Mouse (Mus musculus) intestine, postnatal 0 days (tissue): ENCODE results near the gene Pcbd2. TPM values are rescaled to one million over a fixed set of nuclear protein-coding genes. Genes with fewer than 3 reads are reported as not detected.

Experiments used
- ATAC-seq: fragments of 200-750 bp; cut with Nextera tagmentation; 2 replicates; pipeline ENCODE4 v1.8.0; 2017; ENCODE audit warnings: mild to moderate bottlenecking, moderate TSS enrichment, moderate library complexity
- H3K27ac ChIP-seq: fragments of 300-500 bp; sonication (generic); 2 replicates; pipeline ENCODE4 v1.5.1; 2014; ENCODE audit warnings: mild to moderate bottlenecking, low read depth, low read length, moderate library complexity
- H3K27me3 ChIP-seq: fragments of 300-500 bp; sonication (generic); replicated peaks from 2 replicates; pipeline ENCODE4 v1.6.1; 2014; ENCODE audit warnings: low read length, mixed read lengths; ENCODE audit not compliant: control insufficient read depth, insufficient read depth
- H3K36me3 ChIP-seq: fragments of 300-500 bp; sonication (generic); 2 replicates; pipeline ENCODE4 v1.6.1; 2014; ENCODE audit warnings: mild to moderate bottlenecking, moderate library complexity; ENCODE audit not compliant: control insufficient read depth, insufficient read depth
- H3K4me1 ChIP-seq: fragments of 300-500 bp; sonication (generic); replicated peaks from 2 replicates; pipeline ENCODE4 v1.6.1; 2014; ENCODE audit warnings: antibody characterized with exemption, low read length, mixed read lengths; ENCODE audit not compliant: control insufficient read depth, insufficient read depth
- H3K4me2 ChIP-seq: fragments of 300-500 bp; sonication (generic); replicated peaks from 2 replicates; pipeline ENCODE4 v1.6.1; 2014; ENCODE audit warnings: low read depth, mild to moderate bottlenecking, moderate library complexity
- H3K4me3 ChIP-seq: fragments of 300-500 bp; sonication (generic); 2 replicates; pipeline ENCODE4 v1.5.1; 2014; ENCODE audit warnings: low read depth, low read length
- H3K9ac ChIP-seq: fragments of 300-500 bp; sonication (generic); 2 replicates; pipeline ENCODE4 v1.6.1; 2014; ENCODE audit warnings: mild to moderate bottlenecking, low read depth, low read length
- H3K9me3 ChIP-seq: fragments of 300-500 bp; sonication (generic); 2 replicates; pipeline ENCODE4 v1.6.1; 2016; ENCODE audit warnings: mixed run types; ENCODE audit not compliant: control insufficient read depth
- CTCF ChIP-seq: sonication (generic); IDR thresholded peaks from 2 replicates; pipeline ENCODE4 v1.5.1; 2016; ENCODE audit warnings: low read depth, mild to moderate bottlenecking, control low read depth, antibody characterized with exemption, moderate library complexity
- WGBS: fragments of 180-500 bp; shearing (Covaris S2); extraction: QIAGEN DNeasy Blood & Tissue Kit; methylation state at CpG from one replicate; pipeline ENCODE4 v1.1.7; 2014; 5-methylcytosine and 5-hydroxymethylcytosine counted together
- polyA plus RNA-seq: library from polyadenylated mRNA; unstranded; fragments of >200 nt; fragmentation: Nextera tagmentation; extraction: Ambion mirVana; gene quantifications from 2 replicates; pipeline ENCODE4 v1.2.1, GENCODE M21; 2015

The Pcbd2 gene
- polyA plus RNA-seq, 1 experiment from 2014 or later: 70.5 TPM

DNA sequence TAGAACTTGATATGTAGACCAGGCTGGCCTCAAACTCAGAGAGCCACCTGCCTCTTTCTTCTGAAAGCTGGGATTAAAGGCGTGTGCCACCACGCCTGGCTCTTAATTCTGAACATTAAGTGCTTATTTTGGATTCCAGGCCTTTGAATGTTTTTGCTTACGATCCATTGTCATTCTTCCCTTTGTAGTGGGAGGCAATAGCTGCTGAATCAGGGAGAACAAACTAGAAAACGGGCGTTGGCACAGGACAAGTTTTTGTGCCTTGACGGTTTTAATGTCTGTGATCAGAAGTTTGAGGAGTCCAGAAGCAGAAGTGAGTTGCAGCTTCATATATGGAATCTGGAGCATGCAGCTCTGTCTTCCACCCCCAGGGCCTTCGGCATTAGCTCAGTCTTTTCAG is 3.5 kb downstream of the Pcbd2 start:
- Histone ChIP-seq H3K36me3 (peaks cover 6% of the 10 kb centered on the region; the same call in 1 of the 2 replicates), H3K4me1 (no peaks in the 10 kb centered on the region), H3K9me3 (no peaks in the 10 kb centered on the region), H3K27me3 (no peaks in the 10 kb centered on the region), H3K9ac (no peak overlapping the region), H3K4me3 (no peak overlapping the region), H3K27ac (no peak overlapping the region), H3K4me2 (no peak overlapping the region)
- ATAC-seq: no peak
- 91% methylated on average over 7 of the region's 7 CpGs for WGBS
- no peak for TF ChIP-seq CTCF

DNA sequence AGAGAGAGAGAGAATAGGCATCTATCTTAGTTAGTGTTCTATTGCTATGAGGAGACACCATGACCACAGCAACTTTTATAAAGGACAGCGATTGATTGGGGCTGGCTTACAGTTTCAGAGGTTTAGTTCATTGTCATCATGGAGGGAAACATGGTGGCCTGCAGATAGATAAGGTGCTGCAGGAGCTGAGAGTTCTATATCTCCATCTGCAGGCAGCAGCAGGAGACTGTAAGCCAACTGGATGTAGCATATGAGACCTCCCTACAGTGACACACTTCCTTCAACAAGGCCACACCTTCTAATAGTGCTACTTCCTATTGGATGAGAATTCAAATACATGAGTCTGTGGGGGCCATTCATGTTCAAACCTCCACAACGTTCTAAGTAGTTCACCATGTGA is 5.0 kb downstream of the Pcbd2 start:
- no peaks in the 10 kb centered on the region for H3K36me3 ChIP-seq
- TF ChIP-seq CTCF: no peak; the same call in 1 of the 2 replicates
- H3K27me3 ChIP-seq: no peaks in the 10 kb centered on the region
- H3K9ac ChIP-seq: no peak overlapping the region
- no peaks in the 10 kb centered on the region for H3K4me1 ChIP-seq
- H3K4me2 ChIP-seq: no peak overlapping the region
- H3K27ac ChIP-seq: no peak overlapping the region
- WGBS: 74% methylated on average over 2 of the region's 2 CpGs
- H3K9me3 ChIP-seq: no peaks in the 10 kb centered on the region
- no peak for ATAC-seq
- H3K4me3 ChIP-seq: no peak overlapping the region

DNA sequence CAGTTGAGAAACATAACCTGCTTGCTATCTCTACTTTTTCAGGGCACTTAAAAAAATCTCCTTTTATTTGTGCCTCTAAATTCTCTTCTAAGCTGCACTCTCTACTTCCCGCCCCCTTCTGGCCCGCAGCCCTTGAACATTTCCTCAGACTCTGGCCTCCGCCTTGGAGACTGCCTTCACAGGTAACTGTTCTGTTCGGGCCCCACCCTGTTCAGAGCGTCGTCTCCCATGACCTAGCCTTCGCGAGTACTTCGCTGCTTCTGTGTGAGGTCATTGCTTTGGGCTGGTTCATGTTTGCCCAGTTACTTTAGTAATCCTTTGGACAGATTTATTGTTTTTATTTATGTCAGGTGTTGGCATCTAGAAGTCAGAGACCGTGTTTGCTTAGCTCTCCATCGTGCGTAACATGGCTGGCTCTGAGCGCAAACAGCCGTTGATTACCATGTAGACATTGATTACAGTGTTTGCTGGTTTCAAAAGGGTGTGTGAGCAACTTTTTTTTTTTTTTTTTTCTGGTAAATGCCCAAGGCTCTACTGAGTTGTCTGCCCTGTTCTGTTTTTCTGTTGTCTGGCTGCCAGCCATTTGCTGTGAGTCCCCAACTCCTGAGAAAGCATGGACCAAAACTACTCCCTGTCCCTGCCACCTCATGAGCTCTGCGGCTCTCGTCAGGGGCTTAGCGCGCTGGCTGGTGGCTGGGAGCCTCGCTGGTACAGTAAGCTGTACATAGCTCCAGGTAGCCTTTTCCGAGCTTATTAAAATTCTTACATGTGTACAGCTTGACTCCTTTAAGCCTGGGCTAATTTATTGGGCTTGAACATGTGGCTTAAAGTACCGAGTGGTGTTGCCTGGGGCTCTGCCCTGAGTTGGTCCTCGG is 6.7 kb downstream of the Pcbd2 start:
- Histone ChIP-seq H3K27me3 (no peaks in the 10 kb centered on the region), H3K4me3 (no peak overlapping the region), H3K9me3 (no peaks in the 10 kb centered on the region), H3K4me1 (no peaks in the 10 kb centered on the region), H3K9ac (no peak overlapping the region), H3K36me3 (no peaks in the 10 kb centered on the region), H3K27ac (no peak overlapping the region), H3K4me2 (peak overlapping the region; percentile 43)
- 0 out of 2 replicates have a peak, but pooled peaks have one; percentile 22 for TF ChIP-seq CTCF
- 52% methylated on average over 22 of the region's 22 CpGs for WGBS
- ATAC-seq: peak; percentile 86

DNA sequence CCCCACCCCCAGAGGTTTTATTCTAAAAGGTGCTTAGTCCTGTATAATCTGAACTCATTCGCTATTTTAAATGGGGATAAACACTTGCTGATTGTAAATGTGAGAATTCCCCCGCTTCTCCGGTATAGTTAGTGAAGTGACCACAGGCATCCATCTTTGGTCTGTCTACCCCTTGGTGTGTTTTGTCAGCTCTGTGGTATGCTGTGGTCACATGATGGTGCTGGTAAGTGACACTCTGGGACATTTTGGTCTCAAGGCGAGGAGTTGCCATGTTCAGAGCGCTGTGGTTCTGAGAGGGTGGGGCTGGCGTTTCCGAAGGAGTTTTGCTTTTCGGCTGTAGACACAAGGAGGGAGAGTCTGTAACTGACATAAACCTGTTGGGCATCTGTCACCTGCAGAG is 10.7 kb downstream of the Pcbd2 start:
- Histone ChIP-seq H3K27me3 (no peaks in the 10 kb centered on the region), H3K9ac (no peak overlapping the region), H3K4me2 (no peak overlapping the region), H3K36me3 (no peaks in the 10 kb centered on the region), H3K9me3 (no peaks in the 10 kb centered on the region), H3K4me1 (no peaks in the 10 kb centered on the region), H3K27ac (no peak overlapping the region), H3K4me3 (no peak overlapping the region)
- no peak for TF ChIP-seq CTCF
- ATAC-seq: no peak
- 88% methylated on average over 8 of the region's 8 CpGs for WGBS

DNA sequence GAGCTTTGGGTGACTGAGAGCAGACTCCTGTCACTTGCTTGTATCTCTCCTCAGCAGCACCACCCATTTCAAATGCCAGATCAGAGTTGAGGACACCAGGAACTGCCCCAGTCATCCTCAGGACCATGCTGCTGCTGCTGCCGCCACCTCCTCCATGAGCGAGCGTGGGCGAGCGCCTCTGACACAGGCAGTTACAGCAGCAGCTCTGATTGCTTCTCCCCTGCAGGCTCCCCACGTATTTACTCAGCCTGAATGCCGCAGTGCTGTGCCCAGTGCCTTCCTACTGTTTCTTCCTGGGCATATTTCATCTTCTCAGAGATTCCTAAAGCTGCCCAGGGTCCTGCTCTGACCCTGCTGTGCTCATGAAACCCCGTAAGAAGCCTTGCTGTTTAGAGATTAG is 15.1 kb downstream of the Pcbd2 start:
- 72% methylated on average over 8 of the region's 8 CpGs for WGBS
- no peak for ATAC-seq
- TF ChIP-seq CTCF: no peak
- H3K4me3 ChIP-seq: no peak overlapping the region
- H3K9me3 ChIP-seq: no peaks in the 10 kb centered on the region
- no peaks in the 10 kb centered on the region for H3K4me1 ChIP-seq
- H3K9ac ChIP-seq: no peak overlapping the region
- H3K36me3 ChIP-seq: peaks cover 4% of the 10 kb centered on the region; the same call in 1 of the 2 replicates
- H3K4me2 ChIP-seq: no peak overlapping the region
- H3K27ac ChIP-seq: no peak overlapping the region
- H3K27me3 ChIP-seq: no peaks in the 10 kb centered on the region

DNA sequence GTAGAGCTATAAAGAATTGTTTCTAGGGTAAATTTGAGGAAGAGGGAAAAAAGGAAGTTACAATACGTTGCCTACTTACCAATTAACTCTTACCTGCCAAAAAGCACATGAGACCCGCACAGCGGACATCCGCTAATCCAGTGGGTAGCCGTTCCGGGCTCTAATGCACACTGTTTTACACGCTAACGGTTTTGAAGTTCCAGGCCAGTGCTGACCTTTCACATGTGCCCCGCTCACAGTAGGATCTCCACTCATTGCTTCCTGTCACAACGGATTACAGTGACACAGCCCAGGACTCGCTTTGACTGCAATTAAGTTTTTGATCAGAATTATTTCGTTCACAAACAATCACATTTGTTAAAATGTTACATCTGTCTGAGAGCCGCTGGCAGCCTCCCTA is 27.2 kb downstream of the Pcbd2 start:
- TF ChIP-seq CTCF: no peak
- H3K36me3 ChIP-seq: no peaks in the 10 kb centered on the region; the same call in 1 of the 2 replicates
- H3K4me2 ChIP-seq: no peak overlapping the region
- H3K4me3 ChIP-seq: no peak overlapping the region
- no peaks in the 10 kb centered on the region for H3K4me1 ChIP-seq
- H3K27me3 ChIP-seq: no peaks in the 10 kb centered on the region
- 70% methylated on average over 13 of the region's 13 CpGs for WGBS
- H3K27ac ChIP-seq: no peak overlapping the region
- no peaks in the 10 kb centered on the region for H3K9me3 ChIP-seq
- H3K9ac ChIP-seq: no peak overlapping the region
- no peak for ATAC-seq
